Mouse (Mus musculus) ES-E14 (cell line): ENCODE results near the gene Abca2. TPM values are rescaled to one million over a fixed set of nuclear protein-coding genes. Genes with fewer than 3 reads are reported as not detected.

Experiments used
- DNase-seq: peaks from one replicate; pipeline ENCODE4 v3.0.0-alpha.2; 2013; ENCODE audit warnings: low read depth, low spot score
- H3K27ac ChIP-seq: 2 replicates; pipeline ENCODE4 v1.5.1; 2012; ENCODE audit warnings: low read depth, mild to moderate bottlenecking, low read length, moderate library complexity, mixed read lengths; ENCODE audit not compliant: poor library complexity, insufficient read depth, severe bottlenecking
- H3K36me3 ChIP-seq: 2 replicates; pipeline ENCODE4 v1.6.1; 2012; ENCODE audit warnings: mild to moderate bottlenecking, low read length, moderate library complexity, mixed read lengths; ENCODE audit not compliant: control insufficient read depth, poor library complexity, insufficient read depth, severe bottlenecking
- H3K4me1 ChIP-seq, 2 experiments: fragments of 150-350 bp in 1 of 2; sonication (generic) in 1 of 2; 2 replicates each; pipeline ENCODE4 v1.6.1; 2012; ENCODE audit warnings: low read length in 2 of 2, mild to moderate bottlenecking in 1 of 2, mixed read lengths in 1 of 2; ENCODE audit not compliant: control insufficient read depth in 2 of 2, insufficient read depth in 2 of 2, poor library complexity in 1 of 2
- H3K4me3 ChIP-seq, 2 experiments: fragments of 150-350 bp in 1 of 2; sonication (generic) in 1 of 2; 2 replicates each; pipeline ENCODE4 v1.5.1; 2012; ENCODE audit warnings: low read length in 2 of 2, low read depth in 1 of 2, mild to moderate bottlenecking in 1 of 2, mixed read lengths in 1 of 2; ENCODE audit not compliant: insufficient read depth in 1 of 2, poor library complexity in 1 of 2, severe bottlenecking in 1 of 2
- H3K9ac ChIP-seq: 2 replicates; pipeline ENCODE4 v1.6.1; 2012; ENCODE audit warnings: low read depth, mild to moderate bottlenecking, low read length, mixed read lengths; ENCODE audit not compliant: poor library complexity, insufficient read depth, severe bottlenecking
- H3K9me3 ChIP-seq: fragments of 150-350 bp; sonication (generic); 2 replicates; pipeline ENCODE4 v1.6.1; 2012; ENCODE audit warnings: low read depth, mild to moderate bottlenecking, low read length; ENCODE audit not compliant: control insufficient read depth, insufficient read depth
- CHD2 ChIP-seq: IDR thresholded peaks from 2 replicates; pipeline ENCODE4 v1.6.1; 2014; ENCODE audit warnings: mild to moderate bottlenecking, low read depth, low read length, inconsistent platforms
- HCFC1 ChIP-seq: IDR thresholded peaks from 2 replicates; pipeline ENCODE4 v1.6.1; 2012; ENCODE audit warnings: low read length, inconsistent platforms, borderline replicate concordance; ENCODE audit not compliant: insufficient read depth
- MAFK ChIP-seq: IDR thresholded peaks from 2 replicates; pipeline ENCODE4 v1.6.1; 2014; ENCODE audit warnings: mild to moderate bottlenecking, low read depth, low read length, inconsistent platforms; ENCODE audit not compliant: insufficient read depth
- ZC3H11A ChIP-seq: IDR thresholded peaks from 2 replicates; pipeline ENCODE4 v1.6.1; 2012; ENCODE audit warnings: low read depth, mild to moderate bottlenecking, inconsistent platforms, low read length, borderline replicate concordance
- ZNF384 ChIP-seq: IDR thresholded peaks from 2 replicates; pipeline ENCODE4 v1.6.1; 2012; ENCODE audit warnings: low read depth, low read length, inconsistent platforms
- in situ Hi-C, 2 experiments: fragments of 600-800 bp; cut with MboI; formaldehyde crosslinking; loops; one replicate each; pipeline ENCODE4 v1.15.1; 2025; ENCODE audit warnings: low sequenced_read_pairs in 2 of 2, inconsistent platforms in 1 of 2; ENCODE audit not compliant: unreplicated experiment in 2 of 2
- total RNA-seq: library from RNA; depleted of rRNA; stranded (reverse); fragments of 300-350 nt; gene quantifications from 2 replicates; pipeline ENCODE4 v1.2.3, GENCODE M21; 2012

The Abca2 gene
- total RNA-seq, 1 experiment, result 12.6 TPM

GRCm38 (mm10) chr2:25399051-25399450, 29.5 kb upstream of the Abca2 start, which contains the start of gene Npdc1:
Gene Npdc1 (plus strand): TSS chr2:25399351.
- Histone ChIP-seq H3K27ac (no peak within 1 kb of the TSS), H3K9me3 (no peaks in the 10 kb centered on the region), H3K4me1 (peaks cover 0 to 9% of the 10 kb centered on the region in 2 experiments; a peak in 1 of 4 replicates), H3K4me3 (no peak within 1 kb of the TSS), H3K36me3 (no peaks in the 10 kb centered on the region), H3K9ac (no peak within 1 kb of the TSS)
- no peak for TF ChIP-seq ZNF384
- TF ChIP-seq ZC3H11A, result no peak
- TF ChIP-seq CHD2, result no peak
- TF ChIP-seq MAFK, result no peak
- no peak for TF ChIP-seq HCFC1
- DNase-seq, result no peak
- in situ Hi-C loops, result no loop called here

GRCm38 (mm10) chr2:25400291-25400690, 28.2 kb upstream of the Abca2 start:
- peak overlapping the region; percentile 19 to 36; a peak in 3 of 4 replicates for H3K4me3 ChIP-seq

GRCm38 (mm10) chr2:25400764-25401163, 27.7 kb upstream of the Abca2 start:
- Histone ChIP-seq H3K36me3 (no peaks in the 10 kb centered on the region), H3K9ac (no peak overlapping the region), H3K4me1 (peaks cover 0 to 5% of the 10 kb centered on the region in 2 experiments; a peak in 1 of 4 replicates), H3K9me3 (no peaks in the 10 kb centered on the region), H3K4me3 (peak overlapping the region; percentile 19 to 36; a peak in 3 of 4 replicates), H3K27ac (no peak overlapping the region)
- in situ Hi-C loops, result no loop called here
- no peak for DNase-seq
- TF ChIP-seq MAFK (no peak), CHD2 (no peak), ZC3H11A (no peak), ZNF384 (no peak), HCFC1 (no peak)

More at GRCm38 (mm10) chr2:25400291-25400690, 28.2 kb upstream of the Abca2 start:
- no peak overlapping the region for H3K9ac ChIP-seq
- TF ChIP-seq ZC3H11A (no peak), MAFK (no peak), HCFC1 (no peak), CHD2 (no peak), ZNF384 (no peak)
- DNase-seq, result no peak
- no peaks in the 10 kb centered on the region for H3K36me3 ChIP-seq
- no peak overlapping the region for H3K27ac ChIP-seq
- peaks cover 0 to 8% of the 10 kb centered on the region in 2 experiments; a peak in 1 of 4 replicates for H3K4me1 ChIP-seq
- no peaks in the 10 kb centered on the region for H3K9me3 ChIP-seq
- in situ Hi-C loops, result no loop called here

GRCm38 (mm10) chr2:25402377-25402971, 26.0 kb upstream of the Abca2 start:
- Histone ChIP-seq H3K4me3 (peak overlapping the region; percentile 79 to 88), H3K4me1 (no peaks in the 10 kb centered on the region), H3K36me3 (no peaks in the 10 kb centered on the region), H3K27ac (no peak overlapping the region), H3K9ac (peak overlapping the region; percentile 77; the same call in 1 of the 2 replicates), H3K9me3 (no peaks in the 10 kb centered on the region)
- in situ Hi-C loops, result no loop called here
- TF ChIP-seq MAFK (no peak), CHD2 (no peak), HCFC1 (no peak), ZNF384 (no peak), ZC3H11A (no peak)
- peak; percentile 98 for DNase-seq
